Mouse (Mus musculus) kidney, adult 2 months (tissue): ENCODE measurements around the gene Cemip2.

Experiments used
- CTCF ChIP-seq: fragments of 200-500 bp; conservative IDR thresholded peaks from 2 replicates; pipeline ENCODE4 v1.5.1; 2011; ENCODE audit warnings: low read depth, mild to moderate bottlenecking, control low read depth, low read length, moderate library complexity, mixed read lengths; ENCODE audit not compliant: insufficient read depth, insufficient read length
- POLR2A ChIP-seq: fragments of 200-500 bp; IDR thresholded peaks from one replicate; pipeline ENCODE4 v1.6.1; 2011; ENCODE audit warnings: low read depth, low read length, control low read depth

GRCm38 (mm10) chr19:21897122-21897827 lies 119.1 kb downstream of the Cemip2 start:
- no peak for TF ChIP-seq POLR2A
- no peak for TF ChIP-seq CTCF
